Mouse (Mus musculus): Measurements from ENCODE around the gene Sh3glb1.

DNA sequence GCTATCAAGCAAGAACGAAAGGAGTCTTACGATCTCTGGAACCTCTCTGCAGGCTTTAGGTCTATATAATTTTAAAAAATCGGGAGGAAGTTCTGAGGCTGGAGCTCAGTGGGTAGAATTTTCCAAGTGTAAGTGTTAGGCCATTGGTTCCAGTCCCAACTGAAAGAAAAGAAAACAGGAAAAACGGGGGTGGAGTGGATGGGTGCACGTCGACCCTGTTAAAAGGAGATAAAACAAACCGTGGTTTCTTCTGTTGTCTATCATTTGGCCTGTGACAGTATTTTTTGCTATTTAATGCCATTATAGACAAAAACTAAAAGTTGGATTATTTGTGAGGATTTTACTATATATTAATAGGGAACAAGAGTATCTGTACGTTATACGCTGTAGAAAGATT lies 1.7 kb upstream of the Sh3glb1 start:
- TF ChIP-seq CTCF (IDR thresholded peaks at IDR 0.05; ENCODE audit: borderline replicate concordance, insufficient read depth, low read length) (no peak), POLR2A (IDR thresholded peaks at IDR 0.05; ENCODE audit: low read depth, low read length) (no peak)

Data from embryonic fibroblast, embryonic 13.5 days (primary cell).